Mouse (Mus musculus) urinary bladder, postnatal 25 days (tissue): ENCODE results near the gene Nup155.
A peak's percentile ranks its signal among the peaks of the same experiment; 100 is the strongest.
"Not testable (repeated sequence)": the region's sequence is repeated elsewhere in the genome, so short reads cannot be mapped to it uniquely, and the experiment has no call there.

Experiments
- DNase-seq: peaks from one replicate; pipeline ENCODE4 v3.0.0; 2022; ENCODE audit warnings: low spot score

Gene Nup155

GRCm38 (mm10) chr15:8108966-8109743, at the start of gene Nup155:
Gene Nup155, plus strand, starts transcription at chr15:8109273.
- DNase-seq = peak; percentile 87

DNA sequence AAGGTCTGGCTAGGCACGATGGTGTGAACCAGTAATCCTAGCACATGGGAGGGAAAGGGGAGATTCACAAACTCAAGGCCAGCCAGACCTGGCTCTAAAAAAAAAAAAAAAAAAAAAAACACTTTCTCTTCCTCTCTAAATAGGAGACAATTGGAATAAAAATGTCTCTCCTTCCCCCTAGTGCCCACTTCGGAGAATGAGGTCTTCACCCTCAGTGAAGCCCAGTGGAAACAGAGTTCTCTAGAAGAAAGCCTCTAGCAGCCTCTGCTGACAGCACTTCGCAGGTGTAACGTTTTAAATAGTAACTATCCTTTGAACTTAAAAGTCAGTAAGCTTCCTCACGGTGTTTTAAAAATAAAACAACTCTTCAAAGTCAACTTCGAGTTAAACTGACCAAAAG, 43.9 kb upstream of the Nup155 start:
- DNase-seq = no peak

DNA sequence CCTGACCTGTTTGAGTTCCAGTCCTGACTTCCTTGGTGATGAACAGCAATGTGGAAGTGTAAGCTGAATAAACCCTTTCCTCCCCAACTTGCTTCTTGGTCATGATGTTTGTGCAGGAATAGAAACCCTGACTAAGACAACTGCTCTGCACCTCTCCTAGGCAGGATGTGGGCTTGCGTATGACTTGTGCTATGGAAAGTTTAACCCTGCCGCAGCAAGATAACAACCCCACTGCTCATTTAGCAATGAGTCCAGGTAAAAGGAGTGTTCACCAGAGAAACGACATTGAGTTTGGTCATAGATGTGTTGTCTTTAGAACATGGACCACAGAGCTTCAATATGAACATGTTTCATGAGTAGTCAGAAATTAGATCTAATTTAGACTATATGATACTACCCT, 35.9 kb upstream of the Nup155 start:
- DNase-seq = not testable (repeated sequence)

GRCm38 (mm10) chr15:8082139-8082538, 26.9 kb upstream of the Nup155 start:
- no peak for DNase-seq

- no peak for DNase-seq
Observed at GRCm38 (mm10) chr15:8087293-8087692, 21.8 kb upstream of the Nup155 start.

DNA sequence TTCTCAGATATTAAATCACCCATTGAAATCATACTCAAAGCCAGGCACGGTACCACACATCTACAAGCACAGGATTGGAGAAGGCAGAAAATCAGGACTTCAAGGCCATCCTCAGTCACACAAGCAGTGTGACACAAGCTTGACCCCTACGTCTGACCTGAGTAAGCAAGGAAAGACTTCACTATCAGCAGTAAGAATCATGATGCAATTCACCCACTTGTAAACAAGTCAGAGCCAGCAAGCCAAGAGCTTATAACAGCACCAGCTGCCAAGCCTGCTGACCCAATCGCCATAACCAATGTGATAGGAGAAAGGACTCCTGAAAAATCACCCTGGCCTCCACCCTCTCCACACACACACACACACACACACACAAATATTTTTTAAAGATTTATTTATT, 20.4 kb upstream of the Nup155 start:
- DNase-seq = no peak

DNA sequence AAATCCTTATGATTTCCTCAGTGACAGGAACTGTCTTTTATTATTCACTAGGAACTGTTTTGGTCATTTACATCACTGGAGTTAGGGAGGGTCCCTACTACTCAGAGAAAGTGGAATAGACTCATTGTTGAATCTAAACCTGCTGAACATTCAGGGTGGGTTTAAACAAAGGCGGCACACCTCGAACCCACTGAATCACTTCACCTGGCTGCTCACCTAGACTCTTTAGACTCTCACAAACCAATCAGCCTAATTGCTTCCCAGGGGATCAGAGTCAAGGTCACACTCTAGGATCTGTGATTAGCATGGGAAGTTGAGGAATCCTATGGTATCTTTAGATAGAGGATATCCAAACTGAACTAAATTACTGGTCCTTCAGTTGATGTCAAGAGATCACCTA, 18.4 kb upstream of the Nup155 start:
- no peak for DNase-seq

GRCm38 (mm10) chr15:8092668-8093067, 16.4 kb upstream of the Nup155 start:
- DNase-seq = not testable (repeated sequence)

- peak; percentile 37 for DNase-seq
Observed at GRCm38 (mm10) chr15:8097853-8098252, 11.2 kb upstream of the Nup155 start.

DNA sequence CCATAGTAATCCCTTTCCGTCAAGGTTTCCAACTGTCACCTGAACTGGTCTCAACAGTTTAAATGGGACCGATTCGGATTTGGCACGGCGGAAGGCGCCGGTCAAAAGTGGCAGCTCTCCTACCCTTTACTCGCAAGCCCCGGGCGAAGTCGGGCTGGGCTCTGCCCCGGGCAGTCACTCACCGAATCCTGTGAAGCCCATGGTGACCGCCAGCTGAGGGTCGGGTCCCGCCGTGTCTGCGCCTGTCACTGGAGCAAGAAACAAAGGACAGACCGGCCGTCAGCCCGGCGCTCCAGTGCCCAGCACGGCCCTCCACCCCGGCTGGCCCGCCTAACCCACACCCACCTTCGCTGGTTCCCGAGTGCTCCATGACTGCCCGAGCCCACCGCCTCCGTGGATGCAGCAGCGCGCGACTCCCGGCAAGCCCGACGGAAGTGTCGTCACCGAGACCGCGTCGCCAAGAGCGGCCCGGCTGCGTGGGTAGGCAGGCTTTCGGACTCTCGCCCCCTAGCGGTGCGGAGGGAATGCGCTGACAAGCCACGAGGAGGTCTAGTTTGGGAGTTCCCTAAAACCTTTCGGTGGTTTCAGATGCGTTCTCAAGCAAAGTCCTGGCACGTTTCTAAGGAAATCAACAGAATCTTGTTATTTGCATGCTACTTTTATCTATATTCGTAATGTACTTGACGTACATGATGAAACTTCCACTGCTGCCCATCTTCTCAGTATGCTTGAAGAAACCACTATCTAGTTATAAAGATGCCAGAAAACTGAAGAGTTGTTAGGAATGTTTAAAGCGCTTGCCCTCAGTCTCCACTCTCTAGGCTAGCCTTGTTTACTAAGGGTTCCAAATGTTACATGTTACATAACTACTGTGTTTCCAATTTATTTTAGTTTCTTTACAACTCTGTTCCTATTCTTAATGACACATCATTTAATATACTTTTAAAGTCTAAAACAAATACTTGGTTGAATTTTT, 10.0 kb upstream of the Nup155 start, which contains the start of gene Wdr70:
Gene Wdr70 (minus strand): TSS at position 436 of the 976 bp plus-strand sequence.
- DNase-seq = peak; percentile 99

- not testable (repeated sequence) for DNase-seq
Observed at GRCm38 (mm10) chr15:8101975-8102542, 7.0 kb upstream of the Nup155 start.

DNA sequence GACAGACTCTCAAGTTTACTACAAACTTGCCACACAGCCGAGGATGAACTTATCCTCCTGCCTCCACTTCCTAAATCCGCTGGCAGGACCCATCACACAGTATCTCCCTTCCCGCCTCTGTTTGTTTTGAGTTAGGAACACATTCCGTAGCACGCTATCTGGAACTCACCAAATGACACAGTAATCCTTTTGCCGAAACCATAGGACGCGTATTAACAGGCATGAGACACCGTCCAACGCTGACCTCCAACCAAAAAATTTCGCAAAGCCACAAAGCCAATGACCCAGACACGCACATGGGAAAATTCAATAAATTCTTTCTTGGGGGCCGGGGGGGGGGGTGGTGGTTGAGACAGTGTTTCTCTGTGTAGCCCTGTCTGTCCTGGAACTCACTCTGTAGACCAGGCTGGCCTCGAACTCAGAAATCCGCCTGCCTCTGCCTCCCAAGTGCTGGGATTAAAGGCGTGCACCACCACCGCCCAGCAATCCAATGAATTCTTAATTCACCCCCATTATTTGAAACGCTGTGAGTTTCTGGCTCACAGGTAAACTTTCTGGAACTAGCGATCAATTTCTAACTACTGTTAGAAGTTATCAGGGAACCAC, 610 bp upstream of the Nup155 start:
- no peak for DNase-seq

GRCm38 (mm10) chr15:8109782-8110181, 709 bp downstream of the Nup155 start:
- no peak for DNase-seq

- DNase-seq = no peak
Observed at GRCm38 (mm10) chr15:8129281-8129680, 20.2 kb downstream of the Nup155 start.

- no peak for DNase-seq
Observed at GRCm38 (mm10) chr15:8131268-8131667, 22.2 kb downstream of the Nup155 start.

DNA sequence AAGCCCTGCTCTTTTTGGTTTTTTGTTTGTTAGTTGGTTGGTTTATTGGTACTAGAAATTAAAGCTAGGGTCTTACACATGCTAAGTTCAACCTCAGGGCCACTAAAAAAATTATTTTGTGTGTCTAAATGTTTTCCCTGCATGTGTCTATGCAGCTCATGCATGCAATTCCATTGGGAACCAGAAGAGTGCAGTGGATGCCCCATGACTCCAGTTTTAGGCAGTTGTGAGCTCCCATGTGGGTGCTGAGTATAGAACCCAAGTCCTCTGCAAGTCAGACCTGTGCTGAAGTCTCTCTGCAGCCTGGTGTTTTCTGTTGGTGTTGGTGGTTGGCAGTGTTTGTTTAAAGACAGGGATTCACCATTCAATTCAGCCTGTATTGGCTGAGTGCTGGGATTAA, 22.7 kb downstream of the Nup155 start:
- no peak for DNase-seq

- no peak for DNase-seq
Observed at GRCm38 (mm10) chr15:8135606-8136005, 26.5 kb downstream of the Nup155 start.

DNA sequence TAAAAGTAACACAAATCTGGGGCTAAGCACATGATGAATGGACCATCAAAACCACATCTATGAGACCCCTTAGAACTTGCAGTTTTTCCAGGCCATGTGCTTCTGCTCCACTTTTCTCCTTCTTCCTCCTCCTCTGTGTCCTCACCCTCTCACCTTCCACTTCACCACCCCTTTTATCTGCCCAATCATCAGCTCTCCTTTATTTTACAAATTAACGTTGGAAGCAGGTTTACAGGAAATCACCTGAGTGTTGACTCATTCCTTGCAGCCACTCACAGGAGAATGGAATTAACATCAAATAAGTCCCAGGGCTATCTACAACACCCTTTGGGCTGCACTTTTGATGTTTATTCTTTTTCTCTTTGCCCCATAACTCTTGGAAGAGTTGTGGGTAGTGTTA, 52.8 kb downstream of the Nup155 start:
- no peak for DNase-seq

- DNase-seq = peak; percentile 96
Observed at GRCm38 (mm10) chr15:8168591-8169265, 59.7 kb downstream of the Nup155 start, which contains the start of gene Cplane1. Gene Cplane1, plus strand, starts transcription at chr15:8169106.

GRCm38 (mm10) chr15:8169266-8169746, 60.2 kb downstream of the Nup155 start:
- DNase-seq = no peak

GRCm38 (mm10) chr15:8189563-8189962, 80.5 kb downstream of the Nup155 start:
- DNase-seq = no peak
